Mouse (Mus musculus): ENCODE measurements around the gene Rab6b. TPM values are rescaled to one million over a fixed set of nuclear protein-coding genes. Genes with fewer than 3 reads are reported as not detected.
"Not testable (repeated sequence)": the region's sequence is repeated elsewhere in the genome, so short reads cannot be mapped to it uniquely, and the experiment has no call there.

The Rab6b gene
- total RNA-seq, 2 experiments from 2014 or later, result 0.66 to 0.81 TPM

GRCm38 (mm10) chr9:103092248-103092647, 19.3 kb upstream of the Rab6b start:
- intact Hi-C loops (cut with DNase I), result loop anchor here (5.0 kb wide), 1 partner anchor 210 kb away; no protein-coding TSS in a partner anchor
- peak; percentile 44 to 63 for DNase-seq

GRCm38 (mm10) chr9:103093681-103094080, 17.9 kb upstream of the Rab6b start:
- intact Hi-C loops (cut with DNase I), result loop anchor here (5.0 kb wide), 1 partner anchor 209 kb away; no protein-coding TSS in a partner anchor

DNA sequence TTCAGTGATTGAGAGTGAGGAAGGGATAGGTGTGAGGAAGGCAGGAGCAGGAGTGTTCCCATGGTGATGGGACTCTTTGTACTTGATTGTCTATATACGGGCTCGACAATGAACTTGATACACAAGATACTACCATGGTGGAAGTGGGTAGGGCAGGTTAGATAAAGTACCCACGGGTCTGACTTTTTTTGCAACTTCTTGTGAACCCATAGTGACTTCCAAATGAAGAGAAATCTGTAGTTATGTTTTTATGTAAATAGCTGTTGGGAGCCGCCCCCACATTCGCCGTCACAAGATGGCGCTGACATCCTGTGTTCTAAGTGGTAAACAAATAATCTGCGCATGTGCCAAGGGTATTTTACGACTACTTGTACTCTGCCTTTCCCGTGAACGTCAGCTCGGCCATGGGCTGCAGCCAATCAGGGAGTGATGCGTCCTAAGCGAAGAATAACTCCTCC, 3.2 kb upstream of the Rab6b start:
- intact Hi-C loops (cut with DNase I), result not testable (repeated sequence)

More at GRCm38 (mm10) chr9:103093681-103094080, 17.9 kb upstream of the Rab6b start:
- DNase-seq, result no peak

DNA sequence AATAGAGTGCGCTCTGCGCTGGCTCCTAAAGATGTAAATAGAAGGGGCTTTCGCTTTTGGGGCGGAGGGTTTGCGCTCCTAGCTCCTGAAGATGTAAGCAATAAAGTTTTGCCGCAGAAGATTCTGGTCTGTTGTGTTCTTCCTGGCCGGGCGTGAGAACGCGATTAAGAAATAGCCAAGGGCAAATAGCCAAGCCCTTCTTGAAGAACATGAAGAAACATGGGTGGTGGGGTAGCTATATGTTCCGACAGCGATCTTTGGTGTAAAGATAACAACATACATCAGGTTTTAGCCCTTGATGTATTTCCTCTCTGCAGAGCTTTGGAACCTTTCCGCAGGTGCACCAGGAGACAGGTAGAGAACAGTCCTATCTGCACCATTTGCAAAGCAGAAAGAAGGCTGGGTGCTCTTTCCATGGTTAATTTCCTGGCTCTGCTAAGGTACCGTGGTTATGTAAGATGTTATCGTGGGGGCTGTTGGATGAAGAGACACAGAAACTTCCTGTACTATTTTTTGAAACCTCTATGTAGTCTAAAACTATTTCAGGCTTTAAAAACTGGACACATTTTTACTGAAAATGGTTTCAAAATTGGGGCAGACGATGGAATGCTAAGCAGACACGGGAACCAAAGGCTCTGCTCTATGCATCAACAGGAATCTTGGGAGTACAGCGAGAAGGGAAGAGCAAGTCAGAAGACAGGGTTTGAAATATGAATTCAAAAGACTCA, 2.5 kb upstream of the Rab6b start:
- intact Hi-C loops (cut with DNase I), result no loop called here

More for the DNA sequence above, 3.2 kb upstream of the Rab6b start:
- not testable (repeated sequence) for DNase-seq

DNA sequence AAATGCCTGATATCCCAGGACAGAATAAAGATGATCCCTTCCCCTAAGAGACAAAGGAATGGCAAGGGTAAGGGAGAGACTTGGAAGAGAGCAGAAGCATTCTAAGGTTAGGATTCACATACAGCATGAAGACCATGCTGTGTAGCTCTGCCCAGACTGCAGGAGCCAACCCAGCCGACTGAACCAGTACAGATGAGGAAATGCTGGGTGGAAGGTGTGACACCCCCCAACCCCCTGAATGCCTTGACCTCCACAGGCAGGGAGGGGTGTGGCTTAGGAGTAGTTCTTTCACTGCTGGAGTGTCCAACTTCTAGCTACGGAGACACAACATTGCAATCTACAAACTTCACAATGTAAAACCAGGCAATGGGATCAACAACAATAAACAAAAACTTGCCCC, 1.7 kb upstream of the Rab6b start:
- intact Hi-C loops (cut with DNase I), result no loop called here
- DNase-seq, result no peak

More for the DNA sequence above, 2.5 kb upstream of the Rab6b start:
- DNase-seq, result no peak

DNA sequence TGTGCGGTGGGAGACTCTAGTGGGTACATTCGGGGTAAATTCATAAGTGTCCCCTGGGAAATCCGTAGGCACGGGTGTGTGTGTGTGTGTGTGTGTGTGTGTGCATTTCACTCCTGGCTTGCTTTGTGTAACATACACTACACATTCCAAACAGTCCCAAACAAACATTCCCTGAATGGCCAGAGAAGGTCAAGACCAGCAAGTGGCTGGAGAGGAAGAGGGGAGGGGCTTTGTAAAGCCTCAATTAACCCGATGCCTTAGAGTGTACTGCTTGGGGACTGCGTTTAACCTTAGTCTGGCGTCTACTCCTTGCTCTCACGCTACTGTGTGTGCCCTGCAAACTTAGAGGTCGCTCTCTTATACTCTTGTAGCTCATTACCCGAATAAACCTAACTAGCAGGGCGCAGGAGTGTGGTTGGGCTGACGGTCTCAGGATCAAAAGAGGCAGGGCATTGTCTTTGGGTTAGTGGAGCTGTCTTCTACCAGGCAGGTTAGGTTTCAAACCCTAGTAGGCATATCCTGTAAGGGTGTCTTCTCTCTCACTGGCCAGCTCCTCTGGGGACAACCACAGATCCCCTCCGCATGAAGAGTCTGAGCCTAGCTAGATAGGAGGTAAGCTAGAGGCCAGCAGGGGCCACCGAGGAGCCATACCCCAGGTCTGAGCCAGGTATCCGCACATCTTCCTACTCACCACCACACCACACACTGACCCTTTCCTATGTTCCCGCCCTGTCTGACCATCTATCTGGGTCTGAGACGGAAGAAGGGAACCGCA, 673 bp upstream of the Rab6b start:
- DNase-seq, result no peak
- intact Hi-C loops (cut with DNase I), result no loop called here

DNA sequence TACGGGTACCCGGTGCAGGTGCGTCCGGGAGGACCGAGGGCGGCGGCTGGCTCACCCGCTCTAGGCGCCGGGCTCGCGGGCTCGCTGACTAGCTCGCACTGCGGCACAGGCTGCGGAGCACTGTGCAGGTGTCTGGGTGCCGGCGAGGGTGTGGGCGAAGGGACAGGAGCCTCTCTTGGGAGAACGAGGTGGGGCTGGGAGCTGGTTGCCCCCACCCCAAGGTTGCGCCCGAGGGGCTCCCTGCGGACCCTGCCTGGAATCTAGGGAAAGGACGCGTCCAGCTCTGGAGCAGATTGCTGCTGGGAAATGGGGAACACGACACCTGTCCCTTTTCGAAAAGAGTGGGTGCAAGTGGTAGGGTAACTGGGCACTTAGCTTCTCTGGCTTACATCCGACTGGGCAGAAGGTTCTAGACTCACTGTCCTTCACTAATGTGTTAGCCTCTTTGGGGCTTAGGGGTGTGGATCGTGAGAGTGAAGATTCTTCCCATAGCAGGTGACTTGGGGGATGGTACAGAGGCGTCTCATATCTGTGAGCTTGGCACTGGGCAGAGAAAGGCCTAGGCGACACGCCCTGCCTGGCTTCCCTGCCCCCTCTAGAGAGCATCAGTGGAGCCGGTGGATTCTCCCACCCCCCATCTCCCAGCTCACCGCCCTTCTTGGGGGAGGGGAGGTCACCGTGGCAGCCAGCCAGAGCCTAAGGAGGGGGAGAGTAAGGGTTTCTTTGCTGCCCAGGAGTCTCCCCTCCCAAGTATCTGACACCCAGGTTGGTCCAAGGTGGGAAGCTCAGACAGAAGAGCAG, 1.1 kb downstream of the Rab6b start:
- intact Hi-C loops (cut with DNase I), result no loop called here
- no peak for DNase-seq

- DNase-seq, result no peak
- intact Hi-C loops (cut with DNase I), result no loop called here
These were observed 1.8 kb downstream of the Rab6b start for GRCm38 (mm10) chr9:103113351-103113750.

DNA sequence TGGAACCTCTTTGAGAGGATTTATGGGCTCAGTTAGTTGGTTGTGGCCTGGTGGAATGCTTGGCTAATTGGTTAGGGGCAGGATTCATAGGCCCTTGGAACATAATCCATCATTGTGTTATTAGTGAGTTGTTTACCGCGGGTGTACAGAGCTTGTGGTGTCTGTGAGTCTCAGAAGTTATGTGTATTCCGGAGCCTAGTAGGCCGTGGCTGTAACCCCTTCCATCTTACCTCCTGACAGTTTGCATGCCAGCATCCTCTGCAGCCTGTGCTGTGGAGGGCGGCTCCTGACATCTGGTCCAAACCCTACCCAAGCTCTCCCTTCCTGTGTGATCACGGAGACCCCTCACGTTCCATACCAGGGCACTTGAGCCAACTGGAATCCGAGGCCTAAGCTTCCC, 2.7 kb downstream of the Rab6b start:
- intact Hi-C loops (cut with DNase I), result no loop called here
- no peak for DNase-seq

DNA sequence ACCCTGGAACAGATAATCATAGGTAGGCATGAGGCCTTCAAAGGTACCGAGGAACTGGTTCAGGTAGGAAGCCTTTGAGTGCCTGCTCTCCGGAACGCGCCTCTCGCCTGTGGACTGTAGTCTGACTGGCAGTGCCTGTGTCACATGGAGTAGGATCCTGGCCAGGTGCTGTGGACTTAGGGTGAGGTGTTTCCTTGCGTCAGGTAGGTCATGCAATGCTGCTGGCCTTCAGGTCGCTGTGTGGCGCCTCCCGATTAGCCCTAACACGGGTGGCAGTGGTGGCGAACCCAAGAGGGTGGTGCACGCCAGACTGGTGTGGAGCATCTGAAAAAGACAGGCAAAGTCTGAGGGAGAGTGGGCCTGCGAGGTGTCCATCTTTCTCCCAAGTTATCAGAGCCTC, 3.3 kb downstream of the Rab6b start:
- DNase-seq, result no peak
- intact Hi-C loops (cut with DNase I), result no loop called here

DNA sequence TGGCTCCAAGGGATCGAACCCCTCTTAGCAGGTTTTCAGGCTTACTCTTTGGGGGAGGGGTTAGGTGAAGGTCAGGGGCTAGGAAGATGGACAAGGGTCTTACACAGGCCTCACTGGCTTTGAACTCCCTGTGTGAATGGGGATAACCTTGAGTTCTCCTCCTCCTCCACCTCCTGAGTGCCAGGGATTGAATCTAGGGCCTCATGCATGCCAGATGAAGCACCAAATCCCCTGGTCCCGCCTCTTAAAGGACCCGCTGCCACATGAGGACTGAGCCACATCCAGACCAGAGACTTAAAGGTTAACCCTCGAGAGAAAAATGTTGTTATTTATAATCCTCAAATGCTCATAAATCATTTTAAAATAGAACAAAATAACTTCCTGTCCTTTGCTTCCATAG, 5.4 kb downstream of the Rab6b start:
- no peak for DNase-seq
- intact Hi-C loops (cut with DNase I), result no loop called here

DNA sequence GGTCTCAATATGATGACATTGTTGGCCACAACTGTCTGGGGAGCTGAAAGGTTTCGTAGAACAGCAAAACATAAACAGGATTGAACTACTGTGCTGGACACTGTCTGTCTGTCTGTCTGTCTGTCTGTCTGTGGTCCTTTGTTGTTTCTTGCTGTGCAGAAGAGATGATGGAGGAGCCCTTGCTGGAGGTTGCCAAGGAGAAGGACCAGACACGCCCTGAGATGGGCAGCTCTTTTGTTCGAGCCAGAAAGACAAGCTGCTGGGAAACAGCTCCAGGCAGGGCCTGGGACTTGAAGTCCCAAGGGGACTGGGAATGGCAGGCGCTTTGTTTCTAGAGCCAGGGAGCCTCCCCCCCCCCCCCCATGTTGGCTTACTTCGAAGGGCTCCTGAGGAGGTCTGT, 5.9 kb downstream of the Rab6b start:
- intact Hi-C loops (cut with DNase I), result no loop called here

GRCm38 (mm10) chr9:103117951-103118350, 6.4 kb downstream of the Rab6b start:
- DNase-seq, result no peak
- intact Hi-C loops (cut with DNase I), result no loop called here

More for the DNA sequence above, 5.9 kb downstream of the Rab6b start:
- DNase-seq, result no peak

DNA sequence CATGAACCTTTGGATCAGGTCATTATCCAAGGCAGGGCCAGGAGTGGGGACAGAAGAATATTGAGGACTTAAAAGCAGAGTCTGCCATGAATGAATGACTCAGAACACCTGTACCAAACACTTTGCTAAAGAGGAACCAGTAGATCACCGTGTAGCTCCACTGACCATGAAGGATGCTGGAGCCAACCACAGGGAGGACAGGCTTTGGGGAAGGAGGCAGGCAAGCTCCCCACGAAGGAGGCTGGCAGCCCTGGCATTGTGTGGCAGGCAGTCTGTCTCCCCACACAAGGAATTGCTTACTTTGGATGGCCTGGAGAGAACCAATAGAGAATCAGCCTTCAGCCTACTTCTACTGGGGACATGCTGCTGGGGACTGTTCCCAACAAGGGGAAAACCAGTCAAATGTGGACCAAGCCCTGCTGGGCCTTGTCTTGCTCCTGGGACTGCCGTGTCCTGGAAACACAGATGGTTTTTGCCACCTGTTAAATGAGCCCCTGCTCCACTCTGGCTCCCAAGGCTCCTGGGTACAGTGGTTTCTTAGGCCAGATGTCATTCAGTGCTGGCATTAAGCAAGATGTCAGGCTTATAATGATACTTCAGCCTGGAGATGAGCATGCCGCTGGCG, 7.2 kb downstream of the Rab6b start:
- intact Hi-C loops (cut with DNase I), result no loop called here
- DNase-seq, result no peak

- intact Hi-C loops (cut with DNase I), result no loop called here
- DNase-seq, result no peak
These were observed 8.2 kb downstream of the Rab6b start for GRCm38 (mm10) chr9:103119781-103120180.

DNA sequence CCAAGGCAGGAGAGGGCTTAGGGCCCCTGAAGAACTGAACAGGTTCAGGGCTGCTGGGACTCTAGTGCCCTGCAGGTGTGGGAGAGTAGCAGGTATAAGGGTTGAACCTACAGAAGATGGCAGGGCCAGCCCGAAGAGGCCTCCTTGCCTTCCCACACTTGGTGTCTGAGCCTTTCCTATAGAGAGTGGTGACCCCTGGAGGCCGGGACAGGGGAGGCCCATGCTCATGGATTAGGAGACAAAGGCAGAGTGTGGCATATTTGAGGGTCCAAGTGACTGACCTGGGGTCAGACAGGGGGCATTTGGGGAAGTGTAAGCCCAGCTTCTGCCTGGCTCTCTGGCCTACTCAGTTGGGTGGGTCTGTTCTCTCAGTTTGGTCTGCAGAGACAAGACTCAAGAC, 8.6 kb downstream of the Rab6b start:
- DNase-seq, result no peak

DNA sequence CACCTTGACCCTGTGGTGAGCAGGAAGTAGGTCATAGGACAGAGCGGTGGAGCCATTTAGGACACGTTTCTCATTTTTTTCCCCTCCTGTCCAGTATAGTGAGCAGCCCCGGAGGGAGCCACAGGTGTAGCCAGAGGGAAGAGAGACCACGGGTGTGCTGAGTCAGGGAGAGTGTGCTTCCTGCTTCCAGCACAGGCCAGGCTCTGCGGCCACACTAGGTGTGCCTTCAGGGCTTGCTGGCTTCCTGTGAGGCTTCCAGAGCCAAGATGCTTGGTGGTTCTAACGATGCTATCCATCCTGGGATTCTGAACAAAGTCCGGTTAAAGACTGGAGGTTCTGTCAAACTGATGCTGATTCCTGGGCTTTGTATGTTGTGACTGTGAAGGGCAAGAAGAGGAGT, 10.0 kb downstream of the Rab6b start:
- intact Hi-C loops (cut with DNase I), result no loop called here
- no peak for DNase-seq

More for the DNA sequence above, 8.6 kb downstream of the Rab6b start:
- intact Hi-C loops (cut with DNase I), result no loop called here

DNA sequence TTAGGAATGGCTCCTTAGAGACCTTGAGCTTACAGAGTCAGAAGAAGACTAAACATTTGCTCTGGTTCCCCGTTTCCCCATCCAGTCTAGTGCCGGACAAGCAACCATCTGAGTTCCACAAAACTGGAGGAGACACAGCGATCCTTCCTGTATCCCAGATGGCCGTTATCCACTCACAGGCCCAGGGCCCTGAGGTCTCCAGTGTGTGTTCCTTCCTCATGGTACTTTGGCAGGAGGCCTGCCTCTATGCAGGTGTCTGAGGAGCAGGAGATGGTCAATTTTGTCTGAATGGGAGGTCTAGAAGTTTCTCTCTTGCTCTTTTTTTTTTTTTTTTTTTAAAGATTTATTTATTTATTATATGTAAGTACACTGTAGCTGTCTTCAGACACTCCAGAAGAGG, 13.2 kb downstream of the Rab6b start:
- DNase-seq, result no peak
- intact Hi-C loops (cut with DNase I), result no loop called here

GRCm38 (mm10) chr9:103133493-103134124, 22.0 kb downstream of the Rab6b start:
- intact Hi-C loops (cut with DNase I), result no loop called here
- DNase-seq, result no peak
